Mouse (Mus musculus) retina, embryonic 14.5 days (tissue): Measurements from ENCODE around the gene Rufy3.

Experiments used
- DNase-seq: peaks from one replicate; pipeline ENCODE4 v3.0.0-alpha.2; 2015; ENCODE audit warnings: low spot score

Rufy3 gene

DNA sequence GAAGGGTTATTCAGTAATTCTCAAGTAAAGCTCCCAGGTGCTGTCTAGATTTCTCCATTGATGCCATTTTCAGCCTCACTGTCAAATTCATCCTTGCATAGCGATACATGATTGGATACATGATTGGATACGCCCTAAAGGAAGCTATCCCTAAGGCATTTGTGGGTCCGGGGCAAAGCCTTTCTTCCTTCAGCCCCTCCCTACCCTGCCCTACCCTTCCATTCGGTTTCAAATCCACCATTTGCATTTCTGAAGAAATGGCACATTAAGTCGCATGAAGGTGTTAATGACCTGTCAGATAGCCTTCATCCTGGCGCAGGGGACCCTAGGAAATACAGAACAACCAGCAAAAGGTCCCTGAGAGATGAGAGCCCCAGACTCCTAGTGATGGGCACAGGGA lies 120.5 kb downstream of the Rufy3 start:
- DNase-seq = no peak

DNA sequence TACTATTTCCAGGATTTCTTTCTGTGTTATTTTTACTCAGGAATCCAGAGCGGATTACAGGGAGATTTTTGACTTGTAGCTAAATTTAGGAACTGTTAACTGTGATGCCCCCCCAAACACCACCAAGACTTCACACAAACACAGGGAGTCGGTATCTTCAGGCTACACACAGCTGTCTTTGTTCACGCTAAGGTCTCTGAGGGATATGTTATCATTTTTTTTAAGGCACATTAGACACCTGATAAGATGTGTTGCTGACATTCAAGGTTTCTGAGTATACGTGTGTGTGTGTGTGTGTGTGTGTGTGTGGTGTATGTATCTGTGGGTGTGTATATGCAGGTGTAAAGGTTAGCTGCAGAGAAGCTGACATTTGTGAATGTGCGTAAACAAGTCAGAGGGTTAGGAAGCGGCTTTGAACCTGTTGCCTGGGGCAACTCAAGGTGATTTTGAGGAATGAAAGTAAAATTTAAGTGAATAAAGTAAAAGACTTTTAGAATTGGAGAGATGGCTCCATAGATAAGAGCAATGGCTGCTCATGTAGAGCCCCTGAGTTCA lies 121.0 kb downstream of the Rufy3 start:
- DNase-seq = no peak

DNA sequence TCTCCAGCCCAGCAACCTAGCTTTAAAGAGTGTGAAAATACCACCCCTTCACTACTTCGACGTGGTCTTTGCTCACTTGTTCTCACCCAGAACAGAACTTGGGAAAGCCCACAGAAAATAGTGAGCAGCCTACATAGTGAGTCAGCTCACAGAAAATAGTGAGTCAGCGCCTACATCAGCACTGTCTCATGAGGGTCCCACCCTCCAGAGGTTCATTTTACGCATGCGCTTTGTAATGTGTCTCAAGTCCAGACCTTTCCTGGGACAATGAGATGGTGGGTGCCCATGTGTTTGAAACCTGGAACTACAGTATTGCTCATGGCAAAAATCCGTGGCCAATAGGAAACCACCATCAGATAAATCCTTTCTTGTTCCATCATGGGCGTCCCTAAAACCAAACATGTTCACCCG lies 123.2 kb downstream of the Rufy3 start:
- DNase-seq = no peak

DNA sequence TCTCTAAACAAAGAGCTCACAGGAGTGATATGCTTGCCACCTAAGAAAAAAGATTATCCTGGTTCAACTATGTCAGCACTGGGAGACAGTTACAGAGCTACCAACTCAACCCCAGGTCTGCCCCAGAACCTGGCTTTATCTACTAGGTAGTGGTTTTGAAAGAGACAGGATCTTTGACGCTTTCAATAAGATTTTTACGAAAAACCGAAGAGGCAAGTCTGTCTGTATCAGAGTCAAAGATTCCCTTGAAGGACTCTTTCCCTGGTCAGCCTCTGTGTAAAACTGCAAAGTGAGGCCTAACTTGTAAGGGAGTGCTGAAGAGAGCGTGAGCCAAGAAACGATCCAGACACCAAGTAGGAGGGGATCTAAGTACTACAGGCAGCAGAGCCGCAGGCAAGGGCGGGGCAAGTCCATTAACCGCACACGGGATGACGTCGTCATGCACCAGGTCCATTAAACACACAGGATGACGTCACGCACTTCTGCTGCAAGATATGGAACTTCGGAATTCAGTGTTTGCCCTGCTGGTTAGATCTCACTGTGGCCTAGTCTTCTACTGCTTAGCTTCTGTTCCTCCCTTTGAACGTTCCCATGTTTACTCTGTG lies 123.8 kb downstream of the Rufy3 start:
- no peak for DNase-seq

DNA sequence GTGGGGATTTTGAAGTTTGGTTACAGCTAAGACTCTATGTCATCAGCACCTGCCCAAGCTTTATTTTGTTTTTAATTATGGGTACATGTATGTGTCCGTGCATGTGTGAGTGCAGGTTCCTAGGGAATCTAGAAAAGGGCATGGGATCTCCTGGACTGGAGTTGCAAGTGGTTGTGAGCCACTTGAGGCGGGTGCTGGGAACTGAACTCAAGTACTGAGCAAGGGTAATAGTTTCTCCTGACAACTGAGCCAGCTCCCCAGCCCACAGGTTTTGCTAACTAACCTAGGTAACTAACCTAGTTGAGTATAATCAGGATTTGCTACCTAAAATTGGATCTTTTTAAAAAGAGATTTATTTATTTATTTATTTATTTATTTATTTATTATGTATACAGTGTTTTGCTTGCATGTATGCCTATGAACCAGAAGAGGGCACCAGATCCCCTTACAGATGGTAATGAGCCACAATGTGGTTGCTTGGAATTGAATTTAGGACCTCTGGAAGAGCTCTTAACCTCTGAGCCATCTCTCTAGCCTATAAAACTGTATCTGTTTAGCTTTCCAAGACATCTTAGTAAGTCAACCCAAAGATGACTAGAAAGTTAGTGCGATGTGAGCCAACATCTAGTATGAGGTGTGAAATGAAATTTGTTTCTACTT lies 124.6 kb downstream of the Rufy3 start:
- peak; percentile 77 for DNase-seq

DNA sequence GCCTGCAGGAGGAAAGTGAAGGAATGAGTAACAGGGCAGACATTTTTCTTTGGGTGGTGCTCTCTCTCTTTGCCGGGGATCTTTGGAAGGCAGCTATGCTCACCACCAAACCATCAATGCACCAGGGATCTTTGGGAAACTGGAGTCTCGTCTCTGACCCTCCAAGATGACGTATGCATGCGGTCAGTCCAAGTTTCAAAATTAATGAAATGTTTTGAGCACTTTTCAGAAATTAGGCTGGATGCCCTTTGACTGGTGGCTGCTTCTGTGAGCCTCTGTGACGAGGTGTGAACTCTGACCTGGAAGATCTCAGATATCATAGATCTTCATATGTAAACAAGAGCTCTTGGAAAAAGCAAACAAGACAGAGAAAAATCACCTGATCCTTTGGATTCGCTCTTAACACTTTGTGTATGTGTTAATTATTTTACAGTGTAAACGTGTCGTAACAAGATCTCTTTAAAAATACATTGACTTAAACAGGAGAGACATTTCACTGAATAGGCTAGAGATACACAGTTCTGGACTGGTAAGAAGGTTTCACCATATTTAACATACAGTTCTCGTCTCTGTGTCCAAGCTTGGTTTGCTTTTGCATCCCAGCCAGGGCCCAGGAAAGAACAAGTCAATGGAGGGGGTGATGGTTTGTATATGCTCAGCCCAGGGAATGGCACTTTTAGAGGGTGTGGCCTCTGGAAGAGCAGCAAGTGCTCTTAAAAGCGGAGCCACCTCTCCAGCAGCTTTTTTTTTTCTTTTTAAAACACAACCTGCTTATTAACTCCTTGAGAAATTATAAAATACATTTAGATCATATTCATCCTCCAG lies 126.1 kb downstream of the Rufy3 start:
- no peak for DNase-seq

DNA sequence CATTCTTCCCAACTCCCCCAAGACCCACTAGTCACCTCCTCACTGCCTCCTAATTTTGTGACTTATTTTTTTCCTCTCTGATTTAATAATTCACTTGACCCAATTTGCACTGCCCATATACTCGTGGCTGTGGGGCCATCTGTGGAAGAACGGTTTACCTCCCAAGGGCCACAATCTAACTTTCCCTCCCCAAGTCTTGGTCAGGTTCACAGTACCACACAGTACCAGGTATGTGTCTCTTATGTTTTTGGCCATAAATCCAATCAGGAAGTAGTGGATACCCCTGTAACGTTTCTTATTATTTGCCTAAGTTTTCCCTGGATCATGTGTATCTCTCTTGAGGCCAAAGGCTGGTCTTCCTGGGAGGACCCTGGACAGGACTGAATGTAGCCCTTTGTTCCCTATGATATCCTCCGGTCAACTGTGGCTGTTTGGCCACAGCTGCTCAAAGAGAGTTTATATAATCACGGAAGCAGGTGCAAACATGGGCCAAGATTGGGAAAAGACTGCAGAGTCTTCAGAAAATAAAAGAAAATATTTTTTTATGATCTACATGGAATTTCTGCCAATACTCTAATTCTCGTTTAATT lies 126.8 kb downstream of the Rufy3 start:
- no peak for DNase-seq

DNA sequence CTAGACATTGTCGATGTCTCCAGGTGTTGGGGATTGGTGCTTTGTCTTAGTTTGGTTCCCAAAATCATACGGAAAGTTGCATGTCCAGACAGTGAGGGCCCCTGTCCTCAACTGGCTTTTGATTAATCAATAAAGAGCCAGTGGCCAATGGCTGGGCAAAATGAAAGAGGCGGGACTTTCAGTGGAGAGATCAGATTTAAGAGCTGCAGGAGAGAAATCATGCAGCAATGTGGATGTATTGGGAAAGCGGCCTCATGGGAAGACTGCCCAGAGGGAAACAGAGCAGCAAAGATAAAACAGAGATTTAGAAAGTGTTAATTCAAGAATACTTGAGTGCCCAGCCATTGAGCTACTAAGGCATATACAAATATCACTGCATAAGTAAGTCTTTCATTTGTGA lies 127.7 kb downstream of the Rufy3 start:
- no peak for DNase-seq

DNA sequence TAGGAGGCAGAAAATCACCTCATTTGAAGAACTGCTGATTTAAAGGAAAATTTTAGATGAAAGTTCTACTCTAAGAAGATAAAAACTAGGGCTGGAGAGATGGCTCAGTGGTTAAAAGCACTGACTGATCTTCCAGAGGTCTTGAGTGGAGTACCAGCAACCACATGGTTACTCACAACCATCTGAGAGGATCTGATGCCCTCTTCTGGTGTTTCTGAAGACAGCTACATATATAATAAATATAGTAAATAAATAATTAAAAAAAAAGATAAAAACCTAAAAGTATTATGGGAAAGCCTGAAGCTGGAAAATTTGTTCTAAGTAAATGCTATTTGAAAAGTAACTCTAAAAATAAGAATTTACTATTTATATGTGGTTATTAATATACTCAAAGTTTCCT lies 128.2 kb downstream of the Rufy3 start:
- DNase-seq = no peak

DNA sequence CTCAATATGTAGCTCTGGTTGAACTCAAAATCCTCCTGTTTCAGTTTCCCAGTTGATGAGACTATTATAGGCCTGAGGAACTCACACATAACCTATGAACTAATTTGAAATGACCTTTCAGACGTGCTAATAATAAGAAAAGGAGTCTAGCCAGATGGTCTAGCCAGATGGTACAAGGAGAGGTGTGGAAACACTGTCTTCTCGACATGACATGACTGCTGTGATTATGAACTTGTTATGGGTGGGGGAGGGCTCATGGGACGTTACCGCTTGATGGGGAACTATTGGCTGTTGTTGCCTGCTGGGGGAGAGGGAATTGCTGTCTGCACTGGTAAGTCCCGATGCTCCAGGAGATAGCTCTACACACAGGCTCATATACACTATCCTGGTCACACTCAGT lies 132.5 kb downstream of the Rufy3 start:
- DNase-seq = no peak

DNA sequence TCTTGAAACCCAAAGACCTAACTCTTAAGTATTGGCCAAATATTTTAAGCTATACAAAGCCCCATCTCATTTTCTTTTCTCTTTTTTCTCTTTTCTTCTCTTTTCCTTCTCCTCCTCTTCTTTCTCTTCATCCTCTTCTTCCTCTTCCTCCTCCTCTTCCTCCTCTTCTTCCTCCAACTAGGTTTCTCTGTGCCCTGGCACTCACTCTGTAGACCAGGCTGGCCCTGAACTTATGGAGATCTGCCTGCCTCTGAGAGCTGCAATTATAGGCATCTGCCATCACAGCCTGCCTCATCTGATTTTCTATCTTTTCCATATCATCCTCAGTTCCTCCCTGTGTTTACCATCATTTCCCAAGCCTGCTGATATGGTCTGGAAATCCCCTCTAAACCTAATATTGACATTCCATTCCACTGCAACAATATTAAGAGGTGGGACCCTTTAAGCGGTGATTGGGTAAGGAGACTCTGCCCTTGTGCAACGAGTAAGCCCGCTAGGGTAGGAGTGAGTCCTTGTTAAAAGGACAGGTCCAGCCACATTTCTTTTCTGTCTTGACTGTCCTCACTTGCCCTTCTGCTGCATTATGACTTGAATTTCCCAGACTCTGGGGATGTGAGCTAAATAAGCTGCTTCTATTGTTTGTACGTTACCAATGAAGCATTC lies 134.5 kb downstream of the Rufy3 start:
- no peak for DNase-seq
